Mouse (Mus musculus) NIH3T3 (cell line): Measurements from ENCODE around the gene Skap1.

ENCODE experiments used
- DNase-seq: peaks from one replicate; pipeline ENCODE4 v3.0.0-alpha.2; 2012; ENCODE audit warnings: low read depth

The Skap1 gene

GRCm38 (mm10) chr11:96465426-96466056 is 1.1 kb downstream of the Skap1 start:
- no peak for DNase-seq

DNA sequence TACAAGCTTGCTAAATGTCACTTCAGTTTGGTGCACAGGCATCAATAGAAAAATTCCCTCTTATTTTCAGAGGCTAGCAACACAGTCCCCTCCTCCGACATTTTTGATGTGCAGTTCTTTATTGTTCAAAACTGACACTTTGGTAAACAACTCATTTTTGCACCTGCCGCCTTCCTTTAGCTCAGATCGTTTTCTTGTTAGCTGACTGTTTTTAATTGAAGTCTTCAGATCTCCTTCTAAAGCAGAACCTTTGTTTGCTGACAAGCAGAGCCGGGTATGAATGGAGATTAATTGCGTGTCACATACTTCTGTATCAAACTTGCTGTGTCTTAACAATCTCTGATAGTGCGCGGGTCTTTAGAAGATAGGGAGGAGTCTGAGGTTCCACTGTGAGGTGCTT is 2.0 kb downstream of the Skap1 start:
- DNase-seq, result no peak

- DNase-seq, result no peak
Measured at GRCm38 (mm10) chr11:96466987-96467386, 2.6 kb downstream of the Skap1 start.

DNA sequence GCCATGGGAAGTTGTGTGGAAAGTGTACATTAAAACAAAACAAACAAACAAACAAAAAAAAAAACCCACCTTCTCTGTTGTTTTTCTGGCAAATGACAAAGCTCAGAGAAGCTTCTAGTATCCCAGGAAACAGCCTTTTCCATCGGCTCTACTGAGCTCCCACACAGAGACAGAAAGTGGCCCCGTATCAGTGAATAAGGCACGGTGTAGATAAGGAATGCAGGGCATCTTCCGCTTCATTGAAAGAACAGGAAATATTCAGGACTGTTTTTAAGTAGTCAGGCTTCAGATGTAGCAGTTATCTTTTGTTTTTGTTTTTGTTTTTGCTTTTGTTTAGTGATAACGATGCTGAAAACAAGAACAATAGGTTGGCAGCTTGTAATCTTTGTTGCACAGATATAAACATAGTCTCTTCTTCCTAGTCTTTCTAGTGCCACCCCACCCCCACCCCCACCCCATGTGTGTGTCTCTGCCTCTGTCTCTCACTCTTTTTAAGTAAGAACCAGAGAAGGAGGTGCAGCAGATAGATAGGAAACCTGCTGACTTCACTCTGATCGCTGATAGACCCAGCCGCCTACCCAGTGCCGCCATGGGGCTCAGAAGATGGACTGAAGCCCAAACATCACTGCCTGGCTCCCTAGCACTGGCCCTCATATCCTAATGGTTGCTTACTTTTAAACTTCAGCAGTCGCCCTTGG is 3.8 kb downstream of the Skap1 start:
- no peak for DNase-seq

GRCm38 (mm10) chr11:96482711-96483110 is 18.3 kb downstream of the Skap1 start:
- DNase-seq, result no peak

- DNase-seq, result no peak
Measured at GRCm38 (mm10) chr11:96483179-96483578, 18.8 kb downstream of the Skap1 start.

- no peak for DNase-seq
Measured at GRCm38 (mm10) chr11:96498481-96498880, 34.1 kb downstream of the Skap1 start.

- no peak for DNase-seq
Measured at GRCm38 (mm10) chr11:96501042-96501441, 36.6 kb downstream of the Skap1 start.

DNA sequence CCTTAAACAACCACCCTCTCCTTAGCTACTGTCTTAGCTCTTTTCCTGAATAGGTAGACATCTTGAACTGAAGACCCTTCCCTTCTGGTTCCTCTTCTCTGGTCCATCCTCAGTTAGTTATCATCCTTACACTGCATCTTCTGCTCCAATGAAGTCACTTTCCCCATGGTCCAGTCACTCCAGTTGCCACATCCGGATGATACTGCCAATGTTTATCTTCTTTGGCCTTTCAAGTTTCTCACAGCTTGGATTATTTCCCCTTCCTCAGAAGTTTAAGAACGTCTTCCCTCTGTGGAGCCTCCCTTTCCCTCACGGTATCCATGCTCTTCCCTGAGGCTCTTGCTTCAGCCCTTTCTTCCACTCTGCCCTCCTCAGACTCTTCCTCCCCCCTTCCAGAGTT is 38.6 kb downstream of the Skap1 start:
- DNase-seq, result no peak

DNA sequence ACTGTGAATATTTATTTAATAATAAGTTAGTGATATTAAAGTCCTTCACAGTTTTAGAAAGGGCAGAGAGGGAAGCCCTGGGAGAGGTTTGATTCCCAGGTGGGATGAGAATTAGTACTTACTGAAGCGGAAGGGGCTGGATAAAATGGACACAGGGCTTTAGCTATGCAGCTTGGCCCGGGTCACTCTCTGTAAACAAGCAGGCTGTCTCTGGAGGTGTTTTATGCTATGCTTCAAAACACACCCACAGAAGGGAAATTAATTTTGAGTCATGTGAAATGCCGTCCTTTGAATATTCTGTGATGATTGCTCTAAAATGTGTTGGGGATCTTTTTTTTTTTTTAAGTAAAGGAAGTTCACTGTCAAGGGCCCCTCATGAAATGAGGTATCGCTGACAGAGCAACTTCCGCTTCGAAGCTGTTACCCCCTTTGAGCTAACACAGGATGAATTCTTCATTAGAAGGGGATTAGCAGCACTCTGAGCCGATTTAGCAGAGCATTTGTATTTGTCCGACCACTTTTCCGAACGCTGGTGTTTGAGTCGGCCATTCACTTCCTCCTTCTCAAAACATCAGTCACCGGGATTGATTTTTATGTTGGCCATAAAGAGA is 40.2 kb downstream of the Skap1 start:
- DNase-seq, result no peak

- no peak for DNase-seq
Measured at GRCm38 (mm10) chr11:96505841-96506240, 41.4 kb downstream of the Skap1 start.

DNA sequence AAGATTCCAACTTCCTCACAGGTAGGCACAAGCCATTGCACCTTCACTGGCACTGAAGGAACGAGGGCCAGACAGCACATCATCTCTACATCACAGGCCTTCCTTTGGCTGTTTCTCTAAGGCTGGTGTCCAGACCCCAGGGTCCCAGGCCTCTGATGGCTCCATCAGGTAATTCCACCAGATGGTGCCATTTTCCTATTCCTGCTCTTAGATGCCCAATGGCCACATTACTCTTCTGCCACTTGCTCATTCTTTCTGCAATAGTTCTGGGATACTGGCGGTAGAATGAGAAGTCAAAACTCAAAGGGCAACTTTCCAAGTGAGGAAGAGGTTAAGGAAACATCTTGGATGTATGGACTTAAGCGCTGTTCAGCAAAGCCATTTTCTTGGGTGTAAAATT is 50.8 kb downstream of the Skap1 start:
- DNase-seq, result no peak

- no peak for DNase-seq
Measured at GRCm38 (mm10) chr11:96524541-96524940, 60.1 kb downstream of the Skap1 start.

GRCm38 (mm10) chr11:96526137-96526621 is 61.8 kb downstream of the Skap1 start:
- no peak for DNase-seq

GRCm38 (mm10) chr11:96531757-96532433 is 67.5 kb downstream of the Skap1 start:
- no peak for DNase-seq

- no peak for DNase-seq
Measured at GRCm38 (mm10) chr11:96534531-96534930, 70.1 kb downstream of the Skap1 start.

- peak; percentile 57 for DNase-seq
Measured at GRCm38 (mm10) chr11:96536146-96536545, 71.8 kb downstream of the Skap1 start.

DNA sequence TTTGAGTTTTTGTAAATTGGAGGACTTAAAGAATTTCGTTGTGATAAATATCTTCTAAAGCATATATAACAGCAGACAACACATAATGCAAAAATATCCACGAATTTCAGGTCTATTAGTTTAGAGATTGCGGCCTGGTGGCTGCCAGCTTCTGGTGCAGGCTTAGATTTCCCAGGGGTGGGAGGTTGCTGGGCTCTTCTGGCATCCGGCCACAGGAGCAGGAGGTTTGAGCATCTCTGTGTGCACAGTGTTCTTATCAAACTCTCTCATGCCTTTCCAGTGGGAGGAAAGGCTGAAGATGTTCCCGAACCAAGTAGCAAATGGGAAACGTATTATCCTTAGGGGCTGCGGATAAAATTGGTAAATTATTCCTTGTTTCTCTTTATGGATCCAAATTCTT is 77.6 kb downstream of the Skap1 start:
- DNase-seq, result no peak

- DNase-seq, result no peak
Measured at GRCm38 (mm10) chr11:96542561-96542960, 78.2 kb downstream of the Skap1 start.

- DNase-seq, result no peak
Measured at GRCm38 (mm10) chr11:96546428-96546827, 82.0 kb downstream of the Skap1 start.

GRCm38 (mm10) chr11:96550960-96551703 is 86.7 kb downstream of the Skap1 start:
- DNase-seq, result no peak

- peak; percentile 65 for DNase-seq
Measured at GRCm38 (mm10) chr11:96553091-96553490, 88.7 kb downstream of the Skap1 start.
